Mouse (Mus musculus): Measurements from ENCODE around the gene Fkbp14.

The Fkbp14 gene

GRCm38 (mm10) chr6:54588212-54588611, 8.9 kb downstream of the Fkbp14 start:
- no peak for DNase-seq (ENCODE audit: low read depth, low spot score)

DNA sequence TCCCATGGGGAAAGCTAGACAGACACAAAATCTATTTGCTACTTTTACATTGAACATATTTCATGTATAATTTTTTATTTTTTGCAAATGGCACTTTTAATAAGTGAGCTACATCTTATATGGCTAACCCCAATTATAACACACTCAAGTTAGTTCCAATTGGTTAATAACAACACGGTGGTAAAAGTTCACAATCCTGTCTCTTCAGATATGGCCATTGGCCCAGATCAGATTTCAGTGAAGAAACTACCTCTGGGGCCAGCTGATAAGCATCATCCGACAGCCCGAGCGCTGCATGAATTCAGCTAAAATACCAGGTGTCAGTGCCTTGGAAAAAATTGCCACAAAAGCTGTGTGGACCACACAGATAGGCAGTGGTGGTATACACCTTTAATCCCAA, 9.4 kb downstream of the Fkbp14 start:
- no peak for DNase-seq (ENCODE audit: low read depth, low spot score)

- no peak for DNase-seq (ENCODE audit: low read depth, low spot score)
Measured at GRCm38 (mm10) chr6:54586911-54587310, 10.2 kb downstream of the Fkbp14 start.

- DNase-seq (ENCODE audit: low read depth, low spot score), result peak; percentile 73
Measured at GRCm38 (mm10) chr6:54586175-54586574, 10.9 kb downstream of the Fkbp14 start.

GRCm38 (mm10) chr6:54573218-54573955, 23.7 kb downstream of the Fkbp14 start:
- no peak for DNase-seq (ENCODE audit: low read depth, low spot score)

- no peak for DNase-seq (ENCODE audit: low read depth, low spot score)
Measured at GRCm38 (mm10) chr6:54569776-54570175, 27.3 kb downstream of the Fkbp14 start.

DNA sequence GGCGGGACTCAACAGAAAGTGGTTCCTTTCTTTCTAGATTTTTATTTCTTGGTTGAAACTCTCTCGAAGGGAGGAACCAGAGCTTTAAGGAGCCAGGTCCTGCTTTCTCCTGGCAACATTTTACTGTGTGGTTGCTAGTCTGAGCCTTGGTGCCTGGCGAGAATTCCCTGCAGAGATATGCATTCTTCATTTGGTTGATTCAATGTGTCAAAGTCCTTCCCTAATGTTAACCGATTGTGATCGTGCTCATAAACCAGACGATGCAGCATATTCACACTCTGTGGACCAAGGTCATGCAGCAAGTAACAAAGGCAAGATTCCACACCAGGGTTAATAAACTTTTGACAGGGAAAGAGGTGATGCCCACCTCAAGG, 30.6 kb downstream of the Fkbp14 start:
- DNase-seq (ENCODE audit: low read depth, low spot score), result no peak

GRCm38 (mm10) chr6:54565665-54566545, 31.2 kb downstream of the Fkbp14 start, which contains the start of gene Scrn1:
Gene Scrn1, minus strand, starts transcription at chr6:54566489.
- DNase-seq (ENCODE audit: low read depth, low spot score), result peak; percentile 2

GRCm38 (mm10) chr6:54565012-54565411, 32.1 kb downstream of the Fkbp14 start:
- DNase-seq (ENCODE audit: low read depth, low spot score), result no peak

DNA sequence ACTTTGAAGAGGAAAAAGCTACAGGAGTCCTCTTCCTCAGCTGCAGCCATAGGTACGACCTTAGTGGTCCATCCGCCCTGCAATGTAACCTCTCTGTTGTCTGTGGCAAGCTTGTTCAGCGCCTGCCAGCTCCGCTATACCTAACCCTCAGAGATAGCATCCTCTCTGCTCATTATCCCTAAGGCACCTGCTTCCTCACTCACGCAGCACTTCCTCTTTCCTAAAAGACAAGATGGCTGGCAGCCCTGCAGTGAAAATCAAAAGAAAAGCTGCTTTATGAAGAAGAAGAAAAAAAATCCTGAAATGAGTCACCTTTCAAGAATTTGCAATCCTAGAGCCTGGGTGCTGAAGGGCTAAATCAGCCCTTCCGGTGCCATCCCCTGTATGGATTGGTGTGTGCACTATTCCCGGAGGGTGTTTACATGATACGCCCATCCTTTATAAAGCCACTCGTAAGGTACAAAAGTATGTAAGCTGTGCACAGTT, 32.6 kb downstream of the Fkbp14 start:
- no peak for DNase-seq (ENCODE audit: low read depth, low spot score)

DNA sequence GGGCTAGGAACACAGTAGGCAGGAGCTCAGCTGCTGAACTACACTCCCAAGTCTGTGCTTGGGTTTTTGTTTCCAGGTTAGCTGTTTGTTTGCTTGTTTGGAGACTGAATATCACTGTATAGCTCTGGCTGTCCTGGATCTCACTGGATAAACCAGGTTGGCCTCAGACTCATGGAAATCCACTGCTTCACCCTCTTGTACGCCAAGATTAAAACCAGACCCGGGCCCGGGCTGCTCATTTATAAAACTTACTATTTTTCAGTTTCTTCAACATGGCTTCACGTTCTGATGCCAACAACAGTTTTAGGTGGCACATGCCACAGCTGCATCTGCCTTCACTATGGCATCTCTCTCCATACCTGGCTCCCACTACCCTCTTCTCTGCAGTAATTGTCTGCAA, 33.5 kb downstream of the Fkbp14 start:
- no peak for DNase-seq (ENCODE audit: low read depth, low spot score)

- DNase-seq (ENCODE audit: low read depth, low spot score), result no peak
Measured at GRCm38 (mm10) chr6:54562018-54562809, 34.9 kb downstream of the Fkbp14 start.

DNA sequence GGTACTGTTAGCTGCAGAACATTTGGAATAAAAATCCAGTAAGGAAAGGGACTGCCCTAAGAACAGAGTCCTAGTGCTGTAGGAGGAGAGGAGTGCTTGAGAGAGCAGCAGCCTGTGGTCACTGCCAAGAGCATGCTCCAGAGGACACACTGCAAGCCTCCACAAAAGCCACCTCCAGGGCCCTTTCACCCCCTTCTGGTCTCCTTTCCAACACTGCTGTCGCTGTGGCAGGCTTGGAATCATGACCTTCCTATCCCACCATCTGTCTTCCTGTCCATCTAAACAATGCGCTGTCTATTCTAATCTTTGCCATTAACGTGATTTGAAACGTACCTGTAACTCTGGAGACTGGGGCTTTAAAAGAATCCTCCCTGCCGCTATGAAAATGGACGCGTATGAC, 38.6 kb downstream of the Fkbp14 start:
- no peak for DNase-seq (ENCODE audit: low read depth, low spot score)

DNA sequence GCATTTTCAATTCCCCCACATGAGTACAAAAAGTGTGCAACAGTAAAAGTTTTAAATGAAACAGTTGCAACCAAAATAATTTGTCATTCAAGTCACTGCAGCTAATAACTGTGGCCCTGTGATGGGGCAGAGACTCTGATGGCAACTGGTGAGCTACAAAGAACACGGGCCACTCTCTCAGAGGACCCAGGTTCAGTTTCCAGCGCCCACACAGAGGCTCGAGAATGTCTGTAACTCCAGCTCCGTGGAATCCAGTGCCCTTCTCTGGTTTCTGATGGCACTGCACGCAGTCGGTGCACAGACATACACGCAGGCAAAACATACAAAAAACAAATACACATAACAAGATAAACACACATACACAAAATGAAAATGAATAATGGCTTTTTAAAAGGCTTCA, 39.4 kb downstream of the Fkbp14 start:
- DNase-seq (ENCODE audit: low read depth, low spot score), result no peak

GRCm38 (mm10) chr6:54555816-54556215, 41.3 kb downstream of the Fkbp14 start:
- DNase-seq (ENCODE audit: low read depth, low spot score), result no peak

GRCm38 (mm10) chr6:54554341-54555110, 42.6 kb downstream of the Fkbp14 start:
- DNase-seq (ENCODE audit: low read depth, low spot score), result no peak

DNA sequence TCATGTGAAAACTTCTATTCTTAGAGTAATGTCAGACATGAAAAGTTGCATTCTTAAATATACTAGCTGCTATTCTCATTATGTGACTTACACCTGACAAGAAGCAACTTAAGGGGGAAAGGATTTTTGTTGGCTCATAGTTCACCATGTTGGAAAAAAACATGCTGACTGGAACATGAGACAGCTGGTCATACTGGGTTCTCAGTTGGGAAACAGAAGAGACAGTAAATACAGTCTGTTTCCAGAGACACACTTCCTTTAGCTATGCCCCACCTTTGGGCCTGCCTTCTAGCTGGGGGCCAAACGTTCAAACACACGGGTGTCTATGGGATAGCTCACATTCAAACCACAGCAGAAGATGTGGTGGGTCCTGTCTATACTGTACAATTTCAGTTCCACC, 43.5 kb downstream of the Fkbp14 start:
- DNase-seq (ENCODE audit: low read depth, low spot score), result no peak

DNA sequence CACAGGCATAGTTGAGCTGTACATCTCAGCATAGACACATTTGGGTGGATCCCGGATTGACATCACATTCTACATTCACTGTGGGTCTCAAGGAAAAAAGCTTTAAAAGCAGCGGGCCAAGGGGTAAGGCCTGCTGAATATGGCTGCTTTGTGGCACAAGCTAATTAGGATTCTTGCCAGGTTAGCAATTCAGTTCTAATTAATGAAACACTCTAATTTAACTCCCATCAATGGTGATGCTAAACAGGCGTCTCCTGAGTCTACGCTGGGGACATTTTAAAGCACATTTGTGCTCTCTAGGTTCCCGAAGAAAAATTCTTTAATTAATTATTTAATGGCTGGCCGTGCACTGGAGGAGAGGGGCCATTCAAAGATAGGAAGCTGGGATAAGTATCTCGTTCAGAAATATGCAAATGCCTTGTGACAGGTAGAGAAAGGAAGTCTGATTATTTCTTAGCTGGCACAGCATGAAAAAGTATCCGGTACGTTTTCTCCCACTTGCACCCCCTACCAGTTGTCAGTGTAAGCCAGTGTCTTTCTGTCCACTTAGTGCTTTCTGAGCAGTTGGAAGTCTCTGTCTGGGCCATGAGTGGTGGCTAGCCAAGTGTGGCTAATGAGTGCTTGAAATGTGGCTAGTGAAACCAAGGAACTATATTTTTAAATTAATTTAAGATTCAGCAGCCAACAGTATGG, 44.2 kb downstream of the Fkbp14 start:
- no peak for DNase-seq (ENCODE audit: low read depth, low spot score)

DNA sequence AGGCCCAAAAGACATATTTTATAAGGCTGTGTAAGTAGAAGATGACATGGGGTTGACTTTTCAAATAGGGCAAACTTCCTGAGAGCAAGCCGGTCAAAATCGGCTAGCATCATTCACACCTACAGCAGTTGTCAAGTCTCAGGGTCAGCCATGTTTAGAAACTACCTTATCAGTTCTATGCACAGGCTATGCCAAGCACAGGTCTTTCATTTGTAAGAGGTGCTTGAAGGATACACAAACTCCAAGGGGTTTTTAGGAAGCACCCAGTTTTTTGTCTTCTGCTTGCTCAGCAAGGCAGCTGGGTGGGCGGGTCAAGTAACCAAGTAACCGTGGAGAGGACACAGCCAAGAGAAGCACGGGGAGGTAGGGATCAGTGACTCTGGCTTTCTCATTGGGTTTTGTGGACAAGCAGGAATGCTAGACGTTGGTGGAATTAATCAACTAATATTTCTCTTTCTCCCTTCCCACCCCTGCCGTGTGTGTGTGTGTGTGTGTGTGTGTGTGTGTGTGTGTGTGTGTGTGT, 46.2 kb downstream of the Fkbp14 start:
- no peak for DNase-seq (ENCODE audit: low read depth, low spot score)

DNA sequence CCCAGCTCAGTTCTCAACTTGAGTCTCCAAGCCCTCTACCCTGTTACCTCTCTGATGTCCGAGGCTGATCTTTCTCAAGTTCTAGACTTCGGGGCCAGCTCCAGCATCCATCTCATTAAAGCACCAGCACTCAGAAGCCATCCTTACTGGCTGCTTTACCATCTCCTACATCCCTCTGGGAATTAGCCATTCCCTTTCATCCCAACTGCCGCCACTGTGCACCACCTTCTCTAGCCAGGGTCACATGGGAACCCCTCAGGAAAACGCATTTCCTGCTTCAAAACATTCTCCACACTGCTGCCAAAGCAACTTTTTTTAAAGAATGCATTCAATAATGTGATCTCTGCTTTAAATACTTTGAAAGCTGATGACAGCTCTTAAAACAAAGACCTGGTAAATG, 47.8 kb downstream of the Fkbp14 start:
- DNase-seq (ENCODE audit: low read depth, low spot score), result no peak
